Mouse (Mus musculus) testis, adult 2 months (tissue): ENCODE data around the gene Dlg4.

Experiments used
- CTCF ChIP-seq: fragments of 200-500 bp; IDR thresholded peaks from 2 replicates; pipeline ENCODE4 v1.5.1; 2012; ENCODE audit warnings: low read depth, mild to moderate bottlenecking, inconsistent platforms, low read length, moderate library complexity; ENCODE audit not compliant: control insufficient read depth, insufficient read depth, insufficient replicate concordance
- POLR2A ChIP-seq: fragments of 200-500 bp; IDR thresholded peaks from 2 replicates; pipeline ENCODE4 v1.6.1; 2012; ENCODE audit warnings: low read depth, mild to moderate bottlenecking, inconsistent platforms, low read length, moderate library complexity; ENCODE audit not compliant: control insufficient read depth

DNA sequence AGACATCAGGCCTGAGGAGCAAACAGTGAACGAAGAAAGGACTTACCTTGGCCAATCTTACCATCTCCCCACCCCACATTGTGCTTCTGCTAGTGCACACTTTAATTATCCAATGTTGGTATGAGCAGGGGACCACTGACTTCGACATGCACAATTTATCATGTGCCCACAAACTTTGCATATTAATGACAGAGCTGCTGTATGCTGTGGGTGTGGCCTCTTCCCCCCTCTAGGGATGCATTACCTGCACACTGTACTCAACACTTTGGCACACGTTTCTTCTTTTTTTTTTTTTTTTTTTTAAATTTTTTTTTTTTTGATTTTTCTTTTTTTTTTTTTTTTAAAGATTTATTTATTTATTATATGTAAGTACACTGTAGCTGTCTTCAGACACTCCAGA is 46.0 kb upstream of the Dlg4 start:
- TF ChIP-seq CTCF (no peak), POLR2A (no peak)
